Mouse (Mus musculus) small intestine, adult 2 months (tissue): ENCODE data around the gene Sufu.

ENCODE experiments used
- CTCF ChIP-seq: fragments of 200-500 bp; IDR thresholded peaks from 2 replicates; pipeline ENCODE4 v1.5.1; 2012; ENCODE audit warnings: low read depth, mild to moderate bottlenecking, control low read depth, inconsistent platforms, low read length, moderate library complexity, mixed read lengths; ENCODE audit not compliant: insufficient replicate concordance, insufficient read length; ENCODE audit errors: extremely low read depth
- POLR2A ChIP-seq: fragments of 200-500 bp; IDR thresholded peaks from 2 replicates; pipeline ENCODE4 v1.6.1; 2012; ENCODE audit warnings: low read depth, mild to moderate bottlenecking, control low read depth, inconsistent platforms, low read length, moderate library complexity

GRCm38 (mm10) chr19:46478242-46478641 is 81.5 kb downstream of the Sufu start:
- TF ChIP-seq POLR2A (no peak), CTCF (no peak)
